Mouse (Mus musculus): ENCODE measurements around the gene Chtop. TPM values are rescaled to one million over a fixed set of nuclear protein-coding genes. Genes with fewer than 3 reads are reported as not detected.
A peak's percentile ranks its signal among the peaks of the same experiment; 100 is the strongest.

The Chtop gene
- polyA plus RNA-seq, 2 experiments = 103 to 169 TPM

DNA sequence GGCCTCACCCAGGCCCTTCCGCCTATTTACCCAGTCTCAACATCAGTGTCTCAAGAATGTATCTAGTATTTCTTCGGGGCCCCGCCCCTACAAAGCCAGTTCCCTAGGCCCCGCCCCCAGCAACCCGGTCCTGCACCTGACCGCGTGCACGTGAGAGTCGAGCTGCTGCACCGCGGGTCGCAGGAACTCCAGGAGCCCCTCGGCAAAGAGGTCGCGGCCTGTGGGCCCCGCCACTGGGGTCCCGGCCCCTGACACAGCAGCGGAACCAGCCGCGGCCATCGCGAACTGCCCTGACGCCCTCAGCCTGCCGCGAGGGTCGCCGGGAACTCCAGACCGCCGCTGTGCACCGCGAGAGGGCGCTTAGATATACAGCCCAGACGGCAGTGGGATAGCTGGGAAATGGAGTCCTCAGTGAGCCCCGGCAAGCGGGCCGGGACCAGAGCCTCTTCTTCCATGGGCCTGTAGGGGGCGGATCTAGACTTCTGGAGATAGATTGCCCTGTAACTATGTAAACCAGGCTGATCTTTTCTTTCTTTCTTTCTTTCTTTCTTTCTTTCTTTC lies 18.5 kb downstream of the Chtop start, which contains the start of gene Snapin:
Gene Snapin (minus strand): TSS at position 338 of the 561 bp plus-strand sequence.
- H3K4me2 ChIP-seq (replicated peaks; ENCODE audit: low read depth, low read length, severe bottlenecking) = peak within 1 kb of the TSS; percentile 76
- H3K4me1 ChIP-seq (ENCODE audit: control insufficient read depth, insufficient read depth, low read length) = peaks cover 6% of the 10 kb centered on the region
- ATAC-seq (ENCODE audit: low FRiP score, low read depth) (peak; percentile 97), DNase-seq (ENCODE audit: low spot score) (peak; percentile 97)
- H3K9ac ChIP-seq (ENCODE audit: low read depth, low read length, severe bottlenecking) = peak within 1 kb of the TSS; percentile 74
- no peaks in the 10 kb centered on the region for H3K9me3 ChIP-seq (ENCODE audit: control insufficient read depth, low read length)
- peak within 1 kb of the TSS; percentile 67; the same call in 1 of the 2 replicates for H3K27ac ChIP-seq (replicated peaks; ENCODE audit: low read depth, low read length)
- peak; percentile 85; the same call in 1 of the 2 replicates for TF ChIP-seq POLR2A (IDR thresholded peaks at IDR 0.05; ENCODE audit: borderline replicate concordance, extremely low read depth, insufficient read depth, insufficient read length)
- H3K27me3 ChIP-seq (ENCODE audit: control insufficient read depth, insufficient read depth, low read length) = no peaks in the 10 kb centered on the region
- H3K36me3 ChIP-seq (ENCODE audit: control insufficient read depth, insufficient read depth, low read length) = peaks cover 37% of the 10 kb centered on the region
- H3K4me3 ChIP-seq (replicated peaks; ENCODE audit: low read length) = peak within 1 kb of the TSS; percentile 77
- WGBS = 5% methylated on average over 37 of the region's 37 CpGs

DNA sequence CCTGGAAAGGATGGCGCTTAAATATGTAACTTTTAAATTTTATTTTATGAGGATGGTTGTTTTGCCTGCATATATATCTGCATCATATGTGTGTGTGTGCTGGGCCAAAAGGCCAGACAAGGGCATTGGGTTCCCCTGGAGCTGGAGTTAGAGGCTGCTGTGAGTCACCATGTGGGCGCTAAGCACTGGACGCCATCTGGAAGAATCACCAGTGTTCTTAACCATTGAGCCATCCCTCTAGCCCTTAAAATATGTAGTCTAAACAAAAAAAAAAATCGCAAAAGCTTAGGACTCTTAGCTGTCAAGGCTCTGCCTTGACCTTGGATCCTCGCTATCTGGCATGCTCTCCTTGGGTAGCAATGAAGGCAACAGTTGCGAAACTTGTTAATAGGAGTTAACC lies 20.7 kb downstream of the Chtop start:
- WGBS = 81% methylated on average over 6 of the region's 6 CpGs
- DNase-seq (ENCODE audit: low spot score) = no peak
- no peak overlapping the region for H3K4me3 ChIP-seq (replicated peaks; ENCODE audit: low read length)
- H3K27ac ChIP-seq (replicated peaks; ENCODE audit: low read depth, low read length) = no peak overlapping the region
- peaks cover 6% of the 10 kb centered on the region for H3K4me1 ChIP-seq (ENCODE audit: control insufficient read depth, insufficient read depth, low read length)
- no peak for ATAC-seq (ENCODE audit: low FRiP score, low read depth)
- H3K4me2 ChIP-seq (replicated peaks; ENCODE audit: low read depth, low read length, severe bottlenecking) = no peak overlapping the region
- no peaks in the 10 kb centered on the region for H3K27me3 ChIP-seq (ENCODE audit: control insufficient read depth, insufficient read depth, low read length)
- peaks cover 57% of the 10 kb centered on the region for H3K36me3 ChIP-seq (ENCODE audit: control insufficient read depth, insufficient read depth, low read length)
- no peaks in the 10 kb centered on the region for H3K9me3 ChIP-seq (ENCODE audit: control insufficient read depth, low read length)
- TF ChIP-seq POLR2A (IDR thresholded peaks at IDR 0.05; ENCODE audit: borderline replicate concordance, extremely low read depth, insufficient read depth, insufficient read length) = no peak
- H3K9ac ChIP-seq (ENCODE audit: low read depth, low read length, severe bottlenecking) = no peak overlapping the region

DNA sequence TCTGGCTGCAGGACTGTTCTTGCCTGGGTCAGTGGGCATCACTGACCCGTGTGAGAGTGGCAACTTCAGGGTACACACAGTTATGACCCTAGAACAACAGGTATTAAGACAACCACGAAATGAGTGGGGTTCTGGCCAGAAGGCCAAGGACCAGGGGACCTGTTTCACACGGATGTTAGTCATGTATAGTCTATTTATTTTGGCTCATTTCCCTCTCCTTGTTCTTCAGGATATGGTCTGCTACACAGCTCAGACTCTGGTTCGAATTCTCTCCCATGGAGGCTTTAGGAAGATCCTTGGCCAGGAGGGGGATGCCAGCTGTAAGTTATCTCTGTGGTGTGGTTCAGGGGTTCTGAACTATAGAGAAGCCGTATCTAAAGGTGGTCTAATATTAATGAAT lies 22.3 kb downstream of the Chtop start:
- no peak overlapping the region for H3K9ac ChIP-seq (ENCODE audit: low read depth, low read length, severe bottlenecking)
- no peaks in the 10 kb centered on the region for H3K9me3 ChIP-seq (ENCODE audit: control insufficient read depth, low read length)
- ATAC-seq (ENCODE audit: low FRiP score, low read depth) (no peak), DNase-seq (ENCODE audit: low spot score) (no peak)
- H3K27me3 ChIP-seq (ENCODE audit: control insufficient read depth, insufficient read depth, low read length) = no peaks in the 10 kb centered on the region
- H3K36me3 ChIP-seq (ENCODE audit: control insufficient read depth, insufficient read depth, low read length) = peaks cover 72% of the 10 kb centered on the region
- 86% methylated on average over 5 of the region's 5 CpGs for WGBS
- no peak for TF ChIP-seq POLR2A (IDR thresholded peaks at IDR 0.05; ENCODE audit: borderline replicate concordance, extremely low read depth, insufficient read depth, insufficient read length)
- H3K4me3 ChIP-seq (replicated peaks; ENCODE audit: low read length) = no peak overlapping the region
- peaks cover 6% of the 10 kb centered on the region for H3K4me1 ChIP-seq (ENCODE audit: control insufficient read depth, insufficient read depth, low read length)
- H3K27ac ChIP-seq (replicated peaks; ENCODE audit: low read depth, low read length) = no peak overlapping the region
- H3K4me2 ChIP-seq (replicated peaks; ENCODE audit: low read depth, low read length, severe bottlenecking) = no peak overlapping the region

DNA sequence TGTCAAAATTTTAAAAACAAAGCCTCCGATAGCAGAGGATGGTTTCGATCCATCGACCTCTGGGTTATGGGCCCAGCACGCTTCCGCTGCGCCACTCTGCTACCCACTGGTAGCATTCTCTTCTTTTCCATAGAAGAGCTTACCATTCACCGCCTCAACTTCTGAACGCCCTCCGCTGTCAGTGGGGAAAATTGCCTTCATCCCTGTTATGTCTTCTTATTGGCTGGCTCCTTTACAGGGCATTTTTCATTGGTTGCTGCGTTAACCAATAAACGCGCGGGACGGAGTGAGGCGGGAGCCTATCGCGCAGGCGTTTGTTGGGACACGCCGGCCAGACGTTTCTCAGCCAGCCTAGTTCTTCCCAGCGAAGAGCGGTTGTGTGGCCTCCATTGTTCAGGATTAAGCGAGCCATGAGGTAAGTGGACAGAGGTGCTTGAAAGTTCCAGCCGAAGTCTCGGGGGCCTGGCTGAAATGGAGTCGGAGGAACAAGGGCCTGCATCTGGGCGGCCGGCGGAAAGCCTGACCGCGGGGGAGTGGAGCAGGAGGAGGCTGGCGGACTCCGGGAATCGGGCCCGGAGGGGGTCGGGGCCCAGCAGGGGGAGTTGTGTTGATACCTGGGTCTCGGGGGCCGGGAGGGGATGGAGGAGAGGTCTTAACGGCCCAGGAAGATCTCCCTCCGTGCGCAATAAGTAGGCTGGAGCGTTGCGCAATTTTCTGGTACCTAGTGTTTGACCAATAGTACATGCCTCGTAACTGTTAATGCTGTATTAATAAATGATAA lies 33.3 kb downstream of the Chtop start, which contains the start of gene Ilf2:
Gene Ilf2 (plus strand): TSS at position 296 of the 781 bp plus-strand sequence.
- peak; percentile 94; the same call in 1 of the 2 replicates for TF ChIP-seq POLR2A (IDR thresholded peaks at IDR 0.05; ENCODE audit: borderline replicate concordance, extremely low read depth, insufficient read depth, insufficient read length)

DNA sequence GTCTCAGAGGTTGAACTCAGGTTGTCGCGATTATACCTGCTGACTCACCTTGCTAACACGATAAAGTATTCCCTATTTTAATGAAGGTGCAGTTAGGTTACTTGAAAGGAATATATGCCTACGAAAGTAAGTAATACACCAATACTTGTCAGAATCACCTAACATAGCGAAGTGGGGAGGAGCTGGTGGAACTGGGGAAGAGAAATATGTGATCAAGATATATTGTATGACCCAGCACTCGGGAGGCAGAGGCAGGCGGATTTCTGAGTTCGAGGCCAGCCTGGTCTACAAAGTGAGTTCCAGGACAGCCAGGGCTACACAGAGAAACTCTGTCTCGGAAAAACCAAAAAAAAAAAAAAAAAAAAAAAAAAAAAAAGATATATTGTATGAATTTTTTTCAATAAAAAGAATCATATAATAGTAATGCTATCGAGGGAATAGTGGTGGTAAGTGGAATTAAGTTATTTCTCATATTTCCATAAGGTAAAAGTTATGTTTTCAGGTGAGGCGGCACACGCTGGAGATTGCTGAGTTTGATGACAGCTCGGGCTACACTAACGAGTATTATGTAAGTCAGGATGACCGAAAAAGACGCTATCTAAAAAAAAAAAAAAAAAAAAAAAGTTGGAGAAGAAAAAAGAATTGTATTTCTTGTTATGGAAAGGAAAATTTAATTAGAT lies 34.0 kb downstream of the Chtop start:
- Histone ChIP-seq H3K36me3 (ENCODE audit: control insufficient read depth, insufficient read depth, low read length) (peaks cover 26% of the 10 kb centered on the region), H3K4me1 (ENCODE audit: control insufficient read depth, insufficient read depth, low read length) (peaks cover 5% of the 10 kb centered on the region), H3K27ac (replicated peaks; ENCODE audit: low read depth, low read length) (no peak overlapping the region), H3K27me3 (ENCODE audit: control insufficient read depth, insufficient read depth, low read length) (no peaks in the 10 kb centered on the region), H3K9me3 (ENCODE audit: control insufficient read depth, low read length) (no peaks in the 10 kb centered on the region), H3K9ac (ENCODE audit: low read depth, low read length, severe bottlenecking) (no peak overlapping the region), H3K4me2 (replicated peaks; ENCODE audit: low read depth, low read length, severe bottlenecking) (peak overlapping the region; percentile 41; the same call in 1 of the 2 replicates), H3K4me3 (replicated peaks; ENCODE audit: low read length) (peak overlapping the region; percentile 35)
- ATAC-seq (ENCODE audit: low FRiP score, low read depth) = peak; percentile 24
- 37% methylated on average over 15 of the region's 16 CpGs for WGBS
- DNase-seq (ENCODE audit: low spot score) = no peak
- no peak for TF ChIP-seq POLR2A (IDR thresholded peaks at IDR 0.05; ENCODE audit: borderline replicate concordance, extremely low read depth, insufficient read depth, insufficient read length)

More for the DNA sequence above, 33.3 kb downstream of the Chtop start, which contains the start of gene Ilf2:
- peaks cover 5% of the 10 kb centered on the region for H3K4me1 ChIP-seq (ENCODE audit: control insufficient read depth, insufficient read depth, low read length)
- H3K9ac ChIP-seq (ENCODE audit: low read depth, low read length, severe bottlenecking) = peak within 1 kb of the TSS; percentile 92
- peak; percentile 99 for DNase-seq (ENCODE audit: low spot score)
- ATAC-seq (ENCODE audit: low FRiP score, low read depth) = peak; percentile 98
- peak within 1 kb of the TSS; percentile 84 for H3K4me3 ChIP-seq (replicated peaks; ENCODE audit: low read length)
- H3K4me2 ChIP-seq (replicated peaks; ENCODE audit: low read depth, low read length, severe bottlenecking) = peak within 1 kb of the TSS; percentile 58
- WGBS = 1% methylated on average over 45 of the region's 45 CpGs
- peaks cover 33% of the 10 kb centered on the region for H3K36me3 ChIP-seq (ENCODE audit: control insufficient read depth, insufficient read depth, low read length)
- H3K9me3 ChIP-seq (ENCODE audit: control insufficient read depth, low read length) = no peaks in the 10 kb centered on the region
- peak within 1 kb of the TSS; percentile 93 for H3K27ac ChIP-seq (replicated peaks; ENCODE audit: low read depth, low read length)
- H3K27me3 ChIP-seq (ENCODE audit: control insufficient read depth, insufficient read depth, low read length) = no peaks in the 10 kb centered on the region
